Mouse (Mus musculus): ENCODE results near the gene Tardbp. TPM values are rescaled to one million over a fixed set of nuclear protein-coding genes. Genes with fewer than 3 reads are reported as not detected.

The Tardbp gene
- total and polyA plus RNA-seq, 3 experiments: 211 to 455 TPM; not detected in 1

GRCm38 (mm10) chr4:148563595-148563994 is 63.2 kb downstream of the Tardbp start:
- Histone ChIP-seq H3K4me3 (ENCODE audit: control insufficient read depth in 1 of 2, insufficient read depth in 1 of 2, low read depth in 2 of 2, low read length in 2 of 2) (no peak overlapping the region), H3K79me2 (ENCODE audit: control insufficient read depth, insufficient read depth, low read length, poor library complexity) (peaks cover 6% of the 10 kb centered on the region), H3K9me3 (replicated peaks; ENCODE audit: insufficient read depth, low read length) (no peaks in the 10 kb centered on the region), H3K27ac (ENCODE audit: control insufficient read depth, low read depth, low read length) (no peak overlapping the region), H3K27me3 (ENCODE audit: control insufficient read depth in 1 of 2, insufficient read depth in 2 of 2, low read length in 2 of 2) (no peaks in the 10 kb centered on the region), H3K9ac (ENCODE audit: control insufficient read depth, low read depth, low read length, poor library complexity, severe bottlenecking) (no peak overlapping the region), H3K4me1 (ENCODE audit: control insufficient read depth in 1 of 2, insufficient read depth in 2 of 2, low read length in 2 of 2) (peaks cover 0 to 9% of the 10 kb centered on the region in 2 experiments; a peak in 2 of 4 replicates), H3K36me3 (ENCODE audit: control insufficient read depth in 1 of 2, insufficient read depth in 2 of 2, low read length in 2 of 2) (peaks cover 5 to 25% of the 10 kb centered on the region in 2 experiments)
- DNase-seq (ENCODE audit: low read depth, low spot score): no peak
- no peak for TF ChIP-seq ZNF384 (IDR thresholded peaks at IDR 0.05; ENCODE audit: low read depth, low read length)
- no peak for TF ChIP-seq SMC3 (IDR thresholded peaks at IDR 0.05; ENCODE audit: low read depth, low read length)
- TF ChIP-seq EP300 (IDR thresholded peaks at IDR 0.05; ENCODE audit: low read depth in 1 of 2, low read length in 2 of 2): no peak
- no peak for TF ChIP-seq ETS1 (IDR thresholded peaks at IDR 0.05; ENCODE audit: low read depth, low read length)
- TF ChIP-seq KAT2A (conservative IDR thresholded peaks at IDR 0.05; ENCODE audit: low read depth, low read length): no peak
- no peak for TF ChIP-seq USF1 (IDR thresholded peaks at IDR 0.05; ENCODE audit: low read depth, low read length)
- TF ChIP-seq CTCF (IDR thresholded peaks at IDR 0.05 in 2 of 3, conservative IDR thresholded peaks at IDR 0.05 in 1 of 3; ENCODE audit: control insufficient read depth in 1 of 3, insufficient read depth in 1 of 3, low read depth in 2 of 3, low read length in 3 of 3, poor library complexity in 1 of 3, severe bottlenecking in 1 of 3): no peak
- no peak for TF ChIP-seq CHD2 (IDR thresholded peaks at IDR 0.05; ENCODE audit: low read length)
- no peak for TF ChIP-seq MYC (IDR thresholded peaks at IDR 0.05; ENCODE audit: low read depth, low read length)
- TF ChIP-seq POLR2A (IDR thresholded peaks at IDR 0.05; ENCODE audit: control insufficient read depth in 1 of 2, insufficient read depth in 1 of 2, low read depth in 1 of 2, low read length in 2 of 2, poor library complexity in 1 of 2): no peak

- peaks cover 7 to 22% of the 10 kb centered on the region in 2 experiments for H3K36me3 ChIP-seq (ENCODE audit: control insufficient read depth in 1 of 2, insufficient read depth in 2 of 2, low read length in 2 of 2)
- H3K27ac ChIP-seq (ENCODE audit: control insufficient read depth, low read depth, low read length): no peak overlapping the region
- no peaks in the 10 kb centered on the region for H3K9me3 ChIP-seq (replicated peaks; ENCODE audit: insufficient read depth, low read length)
- H3K27me3 ChIP-seq (ENCODE audit: control insufficient read depth in 1 of 2, insufficient read depth in 2 of 2, low read length in 2 of 2): no peaks in the 10 kb centered on the region
- no peak for DNase-seq (ENCODE audit: low read depth, low spot score)
- no peak overlapping the region for H3K4me3 ChIP-seq (ENCODE audit: control insufficient read depth in 1 of 2, insufficient read depth in 1 of 2, low read depth in 2 of 2, low read length in 2 of 2)
- peaks cover 8% of the 10 kb centered on the region for H3K79me2 ChIP-seq (ENCODE audit: control insufficient read depth, insufficient read depth, low read length, poor library complexity)
- no peak for TF ChIP-seq USF2 (IDR thresholded peaks at IDR 0.05; ENCODE audit: borderline replicate concordance in 1 of 2, insufficient read depth in 1 of 2, low read depth in 1 of 2, low read length in 2 of 2)
- no peak for TF ChIP-seq EP300 (IDR thresholded peaks at IDR 0.05; ENCODE audit: low read depth in 1 of 2, low read length in 2 of 2)
- no peak for TF ChIP-seq GABPA (IDR thresholded peaks at IDR 0.05; ENCODE audit: low read depth, low read length)
- TF ChIP-seq ZMIZ1 (IDR thresholded peaks at IDR 0.05; ENCODE audit: low read depth, low read length): no peak
- no peak for TF ChIP-seq MAX (IDR thresholded peaks at IDR 0.05; ENCODE audit: low read length)
- no peak for TF ChIP-seq BHLHE40 (IDR thresholded peaks at IDR 0.05; ENCODE audit: borderline replicate concordance, low read depth, low read length)
- TF ChIP-seq CHD2 (IDR thresholded peaks at IDR 0.05; ENCODE audit: low read length): no peak
- no peak for TF ChIP-seq RAD21 (IDR thresholded peaks at IDR 0.05; ENCODE audit: low read depth, low read length)
- TF ChIP-seq MAFK (IDR thresholded peaks at IDR 0.05; ENCODE audit: borderline replicate concordance, low read depth, low read length): no peak
- TF ChIP-seq CHD1 (IDR thresholded peaks at IDR 0.05; ENCODE audit: low read depth, low read length): no peak
- no peak for TF ChIP-seq HCFC1 (IDR thresholded peaks at IDR 0.05; ENCODE audit: low read depth, low read length)
- no peak for TF ChIP-seq MYB (IDR thresholded peaks at IDR 0.05; ENCODE audit: low read depth, low read length)
- TF ChIP-seq ZKSCAN1 (IDR thresholded peaks at IDR 0.05; ENCODE audit: low read depth, low read length): no peak
- no peak for TF ChIP-seq MAZ (IDR thresholded peaks at IDR 0.05; ENCODE audit: low read depth, low read length)
- TF ChIP-seq ZC3H11A (IDR thresholded peaks at IDR 0.05; ENCODE audit: low read depth, low read length): no peak
- TF ChIP-seq JUND (IDR thresholded peaks at IDR 0.05; ENCODE audit: low read depth, low read length): no peak
- no peak for TF ChIP-seq KAT2A (conservative IDR thresholded peaks at IDR 0.05; ENCODE audit: low read depth, low read length)
- no peak for TF ChIP-seq TBP (IDR thresholded peaks at IDR 0.05; ENCODE audit: low read depth, low read length)
- TF ChIP-seq USF1 (IDR thresholded peaks at IDR 0.05; ENCODE audit: low read depth, low read length): no peak
- peaks cover 0 to 9% of the 10 kb centered on the region in 2 experiments; a peak in 2 of 4 replicates for H3K4me1 ChIP-seq (ENCODE audit: control insufficient read depth in 1 of 2, insufficient read depth in 2 of 2, low read length in 2 of 2)
- H3K9ac ChIP-seq (ENCODE audit: control insufficient read depth, low read depth, low read length, poor library complexity, severe bottlenecking): no peak overlapping the region
These were observed 64.1 kb downstream of the Tardbp start for GRCm38 (mm10) chr4:148562676-148563075.

All from MEL (cell line).